Comparison of ENCODE assay signal across 8 mouse cellular contexts in genomic region chr9:71484871-71485474, GRCm38 (mm10). TPM values are rescaled to one million over a fixed set of nuclear protein-coding genes. Genes with fewer than 3 reads are reported as not detected.
DNase-seq lines count a peak whose midpoint lies in the region; ATAC-seq and TF ChIP-seq lines count a peak whose summit lies in the region.

No protein-coding gene starts in this region.

- intact Hi-C loops in gastrocnemius, postnatal 14 days (cut with DNase I; ENCODE audit: low total_unique reads), result no loop called here

- H3K36me3 ChIP-seq in kidney, embryonic 16.5 days (ENCODE audit: insufficient read depth, low read length), result peaks cover 34% of the 10 kb centered on the region
- peaks cover 33% of the 10 kb centered on the region for H3K36me3 ChIP-seq in hindbrain, postnatal 0 days (ENCODE audit: insufficient read depth, low read length)
- H3K36me3 ChIP-seq in midbrain, embryonic 16.5 days (ENCODE audit: control insufficient read depth, insufficient read depth, low read length), result peaks cover 27% of the 10 kb centered on the region

- TF ChIP-seq POLR2A in cortical plate, adult 2 months (IDR thresholded peaks at IDR 0.05; ENCODE audit: extremely low read depth, insufficient read depth, low read length), result no peak

- 1% methylated on average over 14 of the region's 14 CpGs for WGBS in kidney, embryonic 16.5 days
- WGBS in hindbrain, postnatal 0 days, result under 1% methylated on average over 14 of the region's 14 CpGs
- 2% methylated on average over 14 of the region's 14 CpGs for WGBS in midbrain, embryonic 16.5 days

- TF ChIP-seq CTCF in cortical plate, adult 2 months (IDR thresholded peaks at IDR 0.05; ENCODE audit: extremely low read depth, insufficient read depth, low read length), result no peak
- no peak for TF ChIP-seq CTCF in hindbrain, postnatal 0 days (IDR thresholded peaks at IDR 0.05; ENCODE audit: low read depth)

- H3K4me3 ChIP-seq in kidney, embryonic 16.5 days (ENCODE audit: low read length), result peak overlapping the region; percentile 97
- H3K4me3 ChIP-seq in cortical plate, adult 2 months (ENCODE audit: insufficient read depth, low read length), result peak overlapping the region; percentile 80
- peak overlapping the region; percentile 98 for H3K4me3 ChIP-seq in hindbrain, postnatal 0 days (ENCODE audit: low read length)
- peak overlapping the region; percentile 95 for H3K4me3 ChIP-seq in midbrain, embryonic 16.5 days (ENCODE audit: low read depth, low read length)

- H3K9me3 ChIP-seq in kidney, embryonic 16.5 days (ENCODE audit: low read length), result no peaks in the 10 kb centered on the region
- H3K9me3 ChIP-seq in hindbrain, postnatal 0 days (ENCODE audit: low read length), result no peaks in the 10 kb centered on the region
- no peaks in the 10 kb centered on the region for H3K9me3 ChIP-seq in midbrain, embryonic 16.5 days (replicated peaks; ENCODE audit: control insufficient read depth, low read length, poor library complexity, severe bottlenecking)

- H3K27me3 ChIP-seq in kidney, embryonic 16.5 days (ENCODE audit: insufficient read depth, low read length), result no peaks in the 10 kb centered on the region
- 0 out of 2 replicates have a peak, but pooled peaks cover 5% of the 10 kb centered on the region for H3K27me3 ChIP-seq in hindbrain, postnatal 0 days (ENCODE audit: insufficient read depth, low read length)
- no peaks in the 10 kb centered on the region for H3K27me3 ChIP-seq in midbrain, embryonic 16.5 days (ENCODE audit: control insufficient read depth, insufficient read depth, low read depth, low read length)

- H3K27ac ChIP-seq in kidney, embryonic 16.5 days (ENCODE audit: low read length), result peak overlapping the region; percentile 99
- peak overlapping the region; percentile 97 for H3K27ac ChIP-seq in cortical plate, adult 2 months (ENCODE audit: insufficient read depth, low read length)
- H3K27ac ChIP-seq in hindbrain, postnatal 0 days, result peak overlapping the region; percentile 96
- peak overlapping the region; percentile 91 for H3K27ac ChIP-seq in midbrain, embryonic 16.5 days (ENCODE audit: low read length)

- H3K9ac ChIP-seq in kidney, embryonic 16.5 days (replicated peaks; ENCODE audit: low read length), result peak overlapping the region; percentile 100
- peak overlapping the region; percentile 99 for H3K9ac ChIP-seq in hindbrain, postnatal 0 days (replicated peaks; ENCODE audit: low read length)
- H3K9ac ChIP-seq in midbrain, embryonic 16.5 days (ENCODE audit: low read depth, low read length), result peak overlapping the region; percentile 97

- peak overlapping the region; percentile 84 for H3K4me2 ChIP-seq in kidney, embryonic 16.5 days (replicated peaks; ENCODE audit: low read depth, low read length)
- H3K4me2 ChIP-seq in hindbrain, postnatal 0 days (ENCODE audit: low read depth, low read length), result peak overlapping the region; percentile 78
- peak overlapping the region; percentile 83 for H3K4me2 ChIP-seq in midbrain, embryonic 16.5 days (ENCODE audit: low read length)

- no peak for DNase-seq in kidney, adult 11 months
- no peak for DNase-seq in hindbrain, postnatal 0 days (ENCODE audit: low spot score)
- no peak for DNase-seq in urinary bladder, adult 2 months (ENCODE audit: low spot score)
- DNase-seq in gastrocnemius, postnatal 14 days, result no peak
- no peak for DNase-seq in embryo, embryonic 9.5 days (ENCODE audit: extremely low spot score)

- peaks cover 24% of the 10 kb centered on the region for H3K4me1 ChIP-seq in kidney, embryonic 16.5 days (ENCODE audit: insufficient read depth, low read length)
- no peaks in the 10 kb centered on the region; the same call in 1 of the 2 replicates for H3K4me1 ChIP-seq in cortical plate, adult 2 months (ENCODE audit: control insufficient read depth, insufficient read depth, low read length)
- peaks cover 6% of the 10 kb centered on the region; the same call in 1 of the 2 replicates for H3K4me1 ChIP-seq in hindbrain, postnatal 0 days (ENCODE audit: insufficient read depth, low read length)
- H3K4me1 ChIP-seq in midbrain, embryonic 16.5 days (ENCODE audit: control insufficient read depth, insufficient read depth, low read length), result peaks cover 13% of the 10 kb centered on the region

- ATAC-seq in kidney, embryonic 16.5 days (ENCODE audit: low FRiP score, low TSS enrichment), result no peak
- ATAC-seq in hindbrain, postnatal 0 days, result no peak
- ATAC-seq in midbrain, embryonic 16.5 days, result no peak

RNA-seq across cellular contexts. Expression of gene Polr2m, which starts 0.8 kb away (rescaled TPM):
- polyA plus RNA-seq in kidney, embryonic 16.5 days (2015; fragmentation: Nextera tagmentation; extraction: Ambion mirVana), result 488 and 497 TPM in 2 replicates
- polyA plus RNA-seq in cortical plate, adult 2 months (2012; rRNA removed), result 305 and 309 TPM in 2 replicates
- 187 and 814 TPM in 2 replicates for total RNA-seq in hindbrain, postnatal 0 days (2014; rRNA removed)
- polyA plus RNA-seq in hindbrain, postnatal 0 days (2015; fragmentation: Nextera tagmentation; extraction: Ambion mirVana), result 291 and 293 TPM in 2 replicates
- 341 and 351 TPM in 2 replicates for polyA plus RNA-seq in midbrain, embryonic 16.5 days (2015; fragmentation: Nextera tagmentation; extraction: Ambion mirVana)
- 288 and 294 TPM in 2 replicates for polyA plus RNA-seq in urinary bladder, adult 2 months (2012; rRNA removed)
- total RNA-seq in gastrocnemius, postnatal 14 days (2021), result 100 to 1,000 TPM; 175 to 183 TPM
